Mouse (Mus musculus) left cerebral cortex, postnatal 36 days (tissue): Measurements from ENCODE around the gene Nradd. TPM values are rescaled to one million over a fixed set of nuclear protein-coding genes. Genes with fewer than 3 reads are reported as not detected.

Experiments
- DNase-seq, 2 experiments: peaks; one replicate each; pipeline ENCODE4 v3.0.0; 2021 to 2022; ENCODE audit warnings: low spot score in 2 of 2, mixed read lengths in 1 of 2
- intact Hi-C: fragments of 180-260 bp; cut with DNase I; formaldehyde crosslinking; loops from one replicate; pipeline ENCODE4 v1.15.1; 2025
- microRNA-seq: library from miRNA; unstranded; fragments of <30 nt; microRNA quantifications from one replicate; pipeline ENCODE4 v1.2.0, GENCODE M21; 2022
- total RNA-seq, 2 experiments: library from RNA; stranded (reverse); gene quantifications; 2 replicates each; pipeline ENCODE4 v1.2.3; 2021

Gene Nradd
- total RNA-seq, 2 experiments from 2014 or later, result 2.2 TPM

DNA sequence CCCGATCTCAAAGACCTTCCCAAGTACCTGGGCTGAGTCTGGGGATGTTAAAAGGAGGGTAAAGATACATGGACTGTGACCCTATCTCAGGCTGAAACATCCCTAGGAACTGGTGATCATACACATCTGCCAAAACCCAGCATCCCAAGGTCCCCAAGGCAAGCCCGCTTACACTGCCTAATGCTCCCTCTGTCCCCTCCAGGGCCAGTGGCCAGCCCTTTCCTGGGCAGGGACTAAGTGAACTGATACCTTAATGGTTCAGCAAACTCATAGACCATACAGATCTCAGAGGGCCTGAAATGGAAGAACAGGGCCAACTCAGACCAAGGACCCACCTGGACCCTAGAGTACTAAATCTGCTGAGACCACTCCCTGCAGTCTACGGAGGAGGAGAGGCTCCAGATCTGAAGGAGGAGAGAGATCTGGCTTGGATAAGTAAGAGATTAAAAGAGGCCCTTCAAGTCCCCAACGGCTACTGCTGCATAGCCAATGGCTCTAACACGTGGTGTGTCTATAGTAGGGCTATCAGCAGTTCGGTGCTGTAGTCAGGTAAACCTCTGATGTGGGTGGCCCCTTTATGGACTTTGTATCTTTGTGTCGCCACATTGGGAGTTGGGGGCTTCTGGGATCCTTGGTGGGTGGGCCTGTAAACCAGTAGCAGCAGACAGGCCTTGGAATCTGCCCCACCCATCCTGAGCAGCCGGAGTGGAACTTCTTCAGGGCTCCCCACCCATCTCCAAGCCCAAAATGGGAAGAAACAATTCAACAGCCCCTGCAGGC, 646 bp downstream of the Nradd start:
- DNase-seq, result no peak
- intact Hi-C loops, result no loop called here

DNA sequence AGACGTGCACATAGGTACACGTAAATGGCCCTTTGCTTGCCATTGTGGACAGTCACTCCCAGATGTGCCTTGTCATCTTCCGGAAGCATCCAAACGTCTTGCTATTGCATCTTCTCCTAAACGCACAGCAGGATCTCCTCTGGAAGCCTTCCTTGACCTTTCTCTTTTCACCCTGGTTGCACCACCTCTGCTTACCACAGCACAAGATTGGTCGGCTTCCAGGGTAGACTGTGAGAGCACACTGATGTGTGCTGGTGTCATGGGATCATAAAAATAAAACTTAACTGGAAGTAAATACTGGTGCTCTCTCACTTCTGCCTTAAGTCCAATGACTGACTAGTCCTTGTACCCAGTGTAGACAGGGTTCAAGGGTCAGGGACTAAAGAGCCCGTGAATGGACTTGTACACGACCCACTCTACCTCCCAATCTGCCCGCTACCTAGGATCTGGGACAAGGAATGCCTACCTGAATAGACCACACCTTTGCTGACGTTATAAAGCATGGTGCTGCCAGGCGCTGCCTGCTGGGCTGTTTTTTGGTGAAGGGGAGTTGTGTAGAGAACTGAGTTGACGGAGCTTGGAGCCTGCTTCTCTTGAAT, 1.5 kb downstream of the Nradd start:
- DNase-seq, result no peak
- intact Hi-C loops, result no loop called here

DNA sequence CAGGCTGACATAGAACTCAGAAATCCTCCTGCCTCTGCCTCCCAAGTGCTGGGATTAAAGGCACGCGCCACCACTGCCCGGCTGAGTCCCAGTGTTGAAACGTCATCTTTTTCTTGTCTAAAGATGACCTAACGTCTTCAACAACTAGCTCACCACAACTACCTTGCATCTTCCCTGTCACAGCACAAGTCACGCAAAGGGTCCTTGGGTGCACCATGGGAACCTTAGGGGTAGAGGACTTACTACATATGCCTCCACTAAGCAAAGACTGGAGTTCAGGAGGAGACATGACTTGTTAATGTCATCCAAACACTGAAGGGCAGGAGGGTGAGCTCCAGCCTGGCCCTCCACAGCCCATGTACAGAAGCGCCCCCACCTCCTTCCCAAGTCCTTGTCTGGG, 3.6 kb downstream of the Nradd start:
- DNase-seq, result no peak
- intact Hi-C loops, result no loop called here

DNA sequence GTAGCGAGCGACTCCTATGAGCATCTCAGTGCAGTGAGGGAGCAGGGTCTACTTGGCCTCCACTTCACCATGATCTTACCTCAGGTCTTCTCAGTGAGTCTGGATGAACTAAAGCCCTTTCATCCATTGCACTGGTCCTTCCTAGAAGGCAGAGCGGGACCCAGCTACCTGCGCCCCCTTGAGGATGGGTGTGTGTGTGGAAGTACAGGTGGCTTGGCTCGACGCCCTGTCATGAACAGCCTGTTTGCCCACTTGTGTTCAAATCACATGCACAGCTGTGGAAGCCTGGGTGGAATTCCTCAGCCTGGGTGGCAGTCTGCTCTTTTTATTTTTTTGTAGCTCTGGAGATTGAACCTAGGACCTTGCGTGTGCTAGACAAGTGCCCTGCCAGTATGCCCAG, 4.1 kb downstream of the Nradd start:
- intact Hi-C loops, result no loop called here
- no peak for DNase-seq

DNA sequence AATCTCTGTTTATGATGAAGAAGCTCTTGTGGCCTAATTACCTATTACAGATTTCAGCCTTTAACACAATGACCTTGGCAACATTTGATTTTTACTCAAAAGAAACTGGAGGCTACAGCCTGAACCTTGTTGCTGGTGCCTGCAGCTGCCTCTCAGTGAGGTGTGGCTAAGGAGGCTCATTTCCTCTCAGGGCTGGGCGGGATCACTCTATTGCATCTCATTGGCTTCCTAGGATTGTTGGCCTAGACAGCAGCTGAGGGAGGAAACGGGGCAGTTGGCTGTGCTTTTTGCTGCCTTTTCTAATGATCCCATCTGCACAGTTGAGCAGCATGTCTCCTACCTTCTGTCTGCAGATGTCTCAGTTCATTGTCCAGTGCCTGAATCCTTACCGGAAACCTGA, 7.2 kb downstream of the Nradd start:
- intact Hi-C loops, result no loop called here
- DNase-seq, result no peak

DNA sequence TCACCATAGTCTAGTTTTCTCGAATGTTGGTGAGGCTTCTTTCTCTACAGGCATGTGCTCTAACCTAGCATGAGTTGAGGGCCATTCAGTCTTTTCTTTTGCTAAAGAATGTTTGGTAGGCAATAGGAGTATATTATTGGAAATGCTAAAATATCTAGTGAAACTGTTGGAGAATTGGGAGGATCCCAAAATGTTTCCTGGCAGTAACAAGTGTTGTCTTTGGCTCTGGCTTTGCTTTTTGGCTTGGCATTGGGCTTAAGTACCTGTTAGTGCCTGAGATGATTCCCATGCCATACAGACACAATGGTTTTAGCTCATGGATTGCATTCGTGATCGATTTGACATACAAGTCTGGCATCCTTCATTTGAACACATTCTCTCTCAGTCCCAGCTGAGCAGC, 12.8 kb downstream of the Nradd start:
- no peak for DNase-seq
- intact Hi-C loops, result no loop called here

DNA sequence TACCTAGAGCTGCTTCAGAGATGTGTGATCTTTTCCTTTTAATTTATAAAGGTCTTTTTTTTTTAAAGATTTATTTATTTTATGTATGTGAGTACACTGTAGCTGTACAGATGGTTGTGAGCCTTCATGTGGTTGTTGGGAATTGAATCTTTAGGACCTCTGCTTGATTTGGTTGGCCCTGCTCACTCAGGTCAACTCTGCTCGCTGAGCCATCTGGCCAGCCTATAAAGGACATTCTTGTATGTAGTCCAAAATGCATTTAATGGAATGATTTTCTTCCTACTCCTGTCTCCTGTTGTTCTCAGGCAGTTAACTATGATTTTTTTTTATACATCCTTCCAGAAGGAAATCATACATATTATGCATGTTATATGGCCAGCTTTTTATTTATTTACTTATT, 40.7 kb downstream of the Nradd start:
- intact Hi-C loops, result no loop called here
- DNase-seq, result no peak

DNA sequence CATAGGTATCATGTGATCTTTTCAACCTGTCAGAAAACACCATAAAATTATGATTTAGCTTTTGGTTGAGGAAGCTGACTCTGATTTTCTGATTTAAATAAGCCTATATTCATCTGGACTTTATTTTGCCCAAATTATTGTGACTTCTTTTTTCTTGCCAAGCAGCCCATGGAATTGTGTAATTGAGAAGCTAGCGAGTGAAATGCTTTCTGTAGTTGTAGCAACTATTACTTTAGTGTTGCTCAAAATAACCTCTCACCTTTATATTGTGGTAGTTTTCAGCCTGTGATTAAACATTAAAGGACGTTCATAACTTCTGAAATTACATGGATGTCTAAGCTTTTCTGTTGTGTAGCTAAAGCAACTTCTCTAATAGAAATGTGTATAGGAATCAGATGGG, 42.1 kb downstream of the Nradd start:
- DNase-seq, result no peak
- intact Hi-C loops, result no loop called here

Small RNA genes within 50 kb of the gene (microRNA-seq; reads per million reads assigned to microRNA genes)
- gene Mir8107, result not detected

Other genes with a start within 250 kb of the Nradd start
- 10 to 100 TPM; 48.5 to 65.7 TPM for gene Ptpn23, start 216.2 kb downstream of the Nradd start, total RNA-seq
- under 1 TPM in 1 of 2 experiments, not detected in 1; 0.34 TPM for gene Ngp, start 204.7 kb downstream of the Nradd start, total RNA-seq
- gene Klhl18, start 147.8 kb downstream of the Nradd start, total RNA-seq, result 10 to 100 TPM; 26.9 to 28.6 TPM
- gene Kif9, start 147.5 kb downstream of the Nradd start, total RNA-seq, result 1 to 10 TPM; 3.2 to 3.9 TPM
- gene Setd2, start 91.9 kb downstream of the Nradd start, total RNA-seq, result 10 to 100 TPM; 66.6 to 81.9 TPM
- gene Nbeal2, start 29.7 kb upstream of the Nradd start, total RNA-seq, result 10 to 100 TPM in 1 of 2 experiments, 1 to 10 TPM in 1; 7.8 to 13.5 TPM
- gene Ccdc12, start 32.1 kb upstream of the Nradd start, total RNA-seq, result 10 to 100 TPM; 56.1 to 60.8 TPM
- under 1 TPM in 1 of 2 experiments, not detected in 1; 0.59 TPM for gene Myl3, start 117.4 kb upstream of the Nradd start, total RNA-seq
- 1 to 10 TPM; 4.6 to 7.1 TPM for gene Pth1r, start 122.7 kb upstream of the Nradd start, total RNA-seq
- gene Prss42, start 173.7 kb upstream of the Nradd start, total RNA-seq, result not detected
- gene Prss44, start 189.5 kb upstream of the Nradd start, total RNA-seq, result not detected
- gene Prss43, start 202.2 kb upstream of the Nradd start, total RNA-seq, result under 1 TPM in 1 of 2 experiments, not detected in 1; 0.12 TPM
- under 1 TPM; 0.52 to 0.66 TPM for gene Prss45, start 210.1 kb upstream of the Nradd start, total RNA-seq
- gene Prss46, start 220.1 kb upstream of the Nradd start, total RNA-seq, result not detected
- under 1 TPM; 0.48 to 0.72 TPM for gene Prss50, start 233.5 kb upstream of the Nradd start, total RNA-seq